In genomic region chr17:26414184-26414522, GRCm38 (mm10) we compare ENCODE assay signal across 8 mouse cellular contexts. TPM values are rescaled to one million over a fixed set of nuclear protein-coding genes. Genes with fewer than 3 reads are reported as not detected.
DNase-seq lines count a peak whose midpoint lies in the region; ATAC-seq and TF ChIP-seq lines count a peak whose summit lies in the region.

No protein-coding gene starts in this region.

- DNase-seq in heart, postnatal 14 days: no peak
- DNase-seq in liver, embryonic 14.5 days (ENCODE audit: low read depth in 3 of 3, low spot score in 3 of 3): no peak
- no peak for DNase-seq in adrenal gland, adult (ENCODE audit: inconsistent age in 2 of 2, low spot score in 1 of 2)
- DNase-seq in cerebellum, adult 11 months: no peak

- no peaks in the 10 kb centered on the region for H3K36me3 ChIP-seq in heart, embryonic 11.5 days (ENCODE audit: control insufficient read depth, insufficient read depth, low read length)
- H3K36me3 ChIP-seq in C2C12 (ENCODE audit: control insufficient read depth, insufficient read depth): no peaks in the 10 kb centered on the region
- no peaks in the 10 kb centered on the region for H3K36me3 ChIP-seq in forebrain, embryonic 13.5 days (ENCODE audit: poor library complexity, severe bottlenecking)
- no peaks in the 10 kb centered on the region for H3K36me3 ChIP-seq in liver, embryonic 14.5 days (replicated peaks; ENCODE audit: control insufficient read depth, insufficient read depth, low read depth)

- H3K9me3 ChIP-seq in heart, embryonic 11.5 days (replicated peaks; ENCODE audit: control insufficient read depth, low read length): no peaks in the 10 kb centered on the region
- no peaks in the 10 kb centered on the region for H3K9me3 ChIP-seq in forebrain, embryonic 13.5 days (replicated peaks)
- no peaks in the 10 kb centered on the region for H3K9me3 ChIP-seq in liver, embryonic 14.5 days (ENCODE audit: control insufficient read depth, low read length)

- intact Hi-C loops in heart, postnatal 14 days (cut with DNase I): no loop called here

- H3K27me3 ChIP-seq in heart, embryonic 11.5 days (ENCODE audit: control insufficient read depth, insufficient read depth, low read length): peaks cover 30% of the 10 kb centered on the region
- H3K27me3 ChIP-seq in C2C12 (ENCODE audit: control insufficient read depth, insufficient read depth, insufficient read length): peaks cover 79% of the 10 kb centered on the region
- H3K27me3 ChIP-seq in forebrain, embryonic 13.5 days: peaks cover 42% of the 10 kb centered on the region
- peaks cover 48% of the 10 kb centered on the region for H3K27me3 ChIP-seq in liver, embryonic 14.5 days (ENCODE audit: control insufficient read depth, insufficient read depth, low read length)

- 8% methylated on average over 5 of the region's 5 CpGs for WGBS in heart, embryonic 11.5 days (ENCODE audit: insufficient replicate concordance)
- WGBS in forebrain, embryonic 13.5 days: 16% methylated on average over 5 of the region's 5 CpGs
- WGBS in liver, embryonic 14.5 days (ENCODE audit: insufficient replicate concordance): 16% methylated on average over 5 of the region's 5 CpGs

- H3K79me2 ChIP-seq in C2C12 (ENCODE audit: control insufficient read depth, insufficient read depth): no peaks in the 10 kb centered on the region

- H3K79me3 ChIP-seq in C2C12 (ENCODE audit: low read depth): no peaks in the 10 kb centered on the region

- peaks cover 27% of the 10 kb centered on the region for H3K4me1 ChIP-seq in heart, embryonic 11.5 days (ENCODE audit: control insufficient read depth, insufficient read depth, low read length)
- peaks cover 20% of the 10 kb centered on the region for H3K4me1 ChIP-seq in forebrain, embryonic 13.5 days
- H3K4me1 ChIP-seq in liver, embryonic 14.5 days (replicated peaks; ENCODE audit: control insufficient read depth in 2 of 2, insufficient read depth in 2 of 2, low read length in 1 of 2): no peaks in the 10 kb centered on the region

- peak overlapping the region; percentile 84 for H3K9ac ChIP-seq in heart, embryonic 11.5 days (ENCODE audit: low read depth, low read length)
- H3K9ac ChIP-seq in forebrain, embryonic 13.5 days: peak overlapping the region; percentile 82
- no peak overlapping the region for H3K9ac ChIP-seq in liver, embryonic 14.5 days (replicated peaks)

- peak overlapping the region; percentile 31 for H3ac ChIP-seq in C2C12 (ENCODE audit: control insufficient read depth, insufficient read length, low read depth)

- 0 out of 2 replicates have a peak, but pooled peaks have one; percentile 35 for ATAC-seq in heart, embryonic 11.5 days (replicated peaks; ENCODE audit: insufficient number of reproducible peaks, low FRiP score, low TSS enrichment)
- 0 out of 2 replicates have a peak, but pooled peaks have one; percentile 37 for ATAC-seq in forebrain, embryonic 13.5 days
- ATAC-seq in liver, embryonic 14.5 days (ENCODE audit: insufficient read depth): no peak
- ATAC-seq in monocyte, adult 5-6 weeks (replicated peaks; ENCODE audit: insufficient number of reproducible peaks, low FRiP score, low TSS enrichment, poor library complexity, severe bottlenecking): no peak

- H3K27ac ChIP-seq in heart, embryonic 11.5 days (ENCODE audit: low read depth, low read length): no peak overlapping the region; the same call in 1 of the 2 replicates
- H3K27ac ChIP-seq in forebrain, embryonic 13.5 days: no peak overlapping the region
- no peak overlapping the region for H3K27ac ChIP-seq in liver, embryonic 14.5 days

- H3K4me3 ChIP-seq in heart, embryonic 11.5 days (ENCODE audit: low read depth, low read length): peak overlapping the region; percentile 81
- H3K4me3 ChIP-seq in C2C12 (ENCODE audit: insufficient read depth, poor library complexity, severe bottlenecking): peak overlapping the region; percentile 43
- peak overlapping the region; percentile 80 for H3K4me3 ChIP-seq in forebrain, embryonic 13.5 days
- peak overlapping the region; percentile 12 to 58; a peak in 3 of 4 replicates for H3K4me3 ChIP-seq in liver, embryonic 14.5 days (ENCODE audit: insufficient read depth in 1 of 2, low read depth in 2 of 2, low read length in 2 of 2)

- no peak for TF ChIP-seq EP300 in liver, embryonic 14.5 days (IDR thresholded peaks at IDR 0.05; ENCODE audit: low read depth)

- TF ChIP-seq CTCF in C2C12 (IDR thresholded peaks at IDR 0.05; ENCODE audit: control insufficient read depth, insufficient read depth, insufficient read length): no peak
- TF ChIP-seq CTCF in liver, embryonic 14.5 days (IDR thresholded peaks at IDR 0.05; ENCODE audit: low read depth): no peak

- peak overlapping the region; percentile 98 for H3K4me2 ChIP-seq in heart, embryonic 11.5 days
- peak overlapping the region; percentile 99 for H3K4me2 ChIP-seq in forebrain, embryonic 13.5 days
- H3K4me2 ChIP-seq in liver, embryonic 14.5 days (ENCODE audit: low read depth): peak overlapping the region; percentile 72

TF ChIP-seq in C2C12, 6 proteins besides CTCF, POLR2A, EP300 and RAD21:
- no peak for TF ChIP-seq CEBPB (IDR thresholded peaks at IDR 0.05; ENCODE audit: low read depth)
- TF ChIP-seq USF1 (IDR thresholded peaks at IDR 0.05; ENCODE audit: low read depth): no peak
- no peak for TF ChIP-seq MYOG (IDR thresholded peaks at IDR 0.05; ENCODE audit: control insufficient read depth, extremely low read depth, insufficient read length)
- TF ChIP-seq FOSL1 (IDR thresholded peaks at IDR 0.05; ENCODE audit: insufficient read depth, low read length, poor library complexity, severe bottlenecking): no peak
- no peak for TF ChIP-seq MAX (IDR thresholded peaks at IDR 0.05)
- no peak for TF ChIP-seq MYOD1 (IDR thresholded peaks at IDR 0.05; ENCODE audit: control insufficient read depth, insufficient read length, low read depth)

RNA-seq across cellular contexts. Expression of gene Neurl1b, which starts 0.5 kb away (rescaled TPM):
- 2.0 and 3.0 TPM in 2 replicates for polyA plus RNA-seq in heart, embryonic 11.5 days (2014; fragmentation: Nextera tagmentation; extraction: Ambion mirVana)
- 10 to 100 TPM in 1 of 2 experiments, 1 to 10 TPM in 1; 8.9 to 12.3 TPM for total RNA-seq in heart, postnatal 14 days (2021)
- 0.22 TPM for polyA plus RNA-seq in C2C12 (2012; fragmentation: generic; extraction: Trizol)
- polyA plus RNA-seq in forebrain, embryonic 13.5 days (2015; fragmentation: Nextera tagmentation; extraction: Ambion mirVana): 1.2 and 1.7 TPM in 2 replicates
- 0.09 and 0.12 TPM in 2 replicates for polyA plus RNA-seq in liver, embryonic 14.5 days (2012; rRNA removed)
- polyA plus RNA-seq in liver, embryonic 14.5 days (2014; fragmentation: Nextera tagmentation; extraction: Ambion mirVana): 0.03 TPM in 1 of 2 replicates, not detected in the other
- 0.11 to 0.29 TPM in 2 of 3 replicates, not detected in the other for total RNA-seq in monocyte, adult 5-6 weeks (2017)

Comparison
In these comparisons a context has a peak if more than half of its experiments do, and no peak if none do; other contexts are left out.
1. ATAC-seq: peak in heart, embryonic 11.5 days (single experiment) and forebrain, embryonic 13.5 days (single experiment); none in liver, embryonic 14.5 days (single experiment) and monocyte, adult 5-6 weeks (single experiment).
2. Peak in every context shown above with its lines, with median percentiles within 50 percentile points of each other: H3K4me2 ChIP-seq and H3K4me3 ChIP-seq.